Comparison of ENCODE assay signal across 12 mouse cellular contexts in the genomic region with DNA sequence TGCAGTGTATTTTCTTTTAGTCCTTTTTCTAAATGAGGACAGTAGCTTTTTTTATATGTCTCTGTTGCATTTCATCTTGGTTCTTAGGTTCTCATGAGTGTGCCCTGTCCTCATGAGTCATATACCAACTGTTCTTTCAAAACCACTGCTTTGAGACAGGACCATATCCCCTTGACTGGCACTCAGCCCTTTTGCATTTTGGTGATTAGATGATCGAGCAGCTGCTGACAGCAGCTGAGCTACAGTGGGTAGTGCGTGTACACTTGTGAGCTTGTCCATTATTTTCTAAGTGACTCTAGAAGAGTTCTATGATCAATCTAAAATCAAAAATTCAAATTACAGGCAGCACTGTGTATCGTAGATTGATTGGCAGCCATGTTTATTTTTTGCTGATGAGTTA.
"Had no signal": no experiment of that assay in that cellular context is flagged by ENCODE, and none has a peak within 500 bp of the region (broad histone marks: within the 10 kb centered on the region; RNA-seq: fewer than 3 reads in every experiment).

No protein-coding gene starts in this region.

- DNase-seq: kidney, adult 2 months; kidney, postnatal 25 days; layer of hippocampus, postnatal 36 days; left cerebral cortex, postnatal 4 days; liver, postnatal 0 days; lung, embryonic 14.5 days; right cerebral cortex, adult 18-20 months; right cerebral cortex, postnatal 14 days; right cerebral cortex, postnatal 4 days had no signal

- ATAC-seq: liver, postnatal 0 days; lung, postnatal 0 days; midbrain, embryonic 13.5 days; midbrain, embryonic 16.5 days had no signal
